Mouse (Mus musculus) forebrain, embryonic 14.5 days (tissue): ENCODE measurements around the gene Mcm7. TPM values are rescaled to one million over a fixed set of nuclear protein-coding genes. Genes with fewer than 3 reads are reported as not detected.
A peak's percentile ranks its signal among the peaks of the same experiment; 100 is the strongest.

ENCODE experiments used
- ATAC-seq: fragments of 200-750 bp; cut with Nextera tagmentation; 2 replicates; pipeline ENCODE4 v1.8.0; 2017; ENCODE audit warnings: mild to moderate bottlenecking, moderate library complexity
- DNase-seq: peaks from one replicate; pipeline ENCODE4 v3.0.0-alpha.2; 2015; ENCODE audit warnings: low spot score
- H3K27ac ChIP-seq: fragments of 300-500 bp; sonication (generic); 2 replicates; pipeline ENCODE4 v1.5.1; 2014; ENCODE audit warnings: low read depth, mild to moderate bottlenecking, control low read depth, low read length, moderate library complexity
- H3K27me3 ChIP-seq: fragments of 300-500 bp; sonication (generic); replicated peaks from 2 replicates; pipeline ENCODE4 v1.6.1; 2014; ENCODE audit warnings: low read length, control low read depth, mixed read lengths; ENCODE audit not compliant: control insufficient read depth, insufficient read depth
- H3K36me3 ChIP-seq: fragments of 300-500 bp; sonication (generic); 2 replicates; pipeline ENCODE4 v1.6.1; 2014; ENCODE audit warnings: low read length, control low read depth; ENCODE audit not compliant: control insufficient read depth, insufficient read depth
- H3K4me1 ChIP-seq: fragments of 300-500 bp; sonication (generic); 2 replicates; pipeline ENCODE4 v1.6.1; 2014; ENCODE audit warnings: antibody characterized with exemption, low read length, control low read depth; ENCODE audit not compliant: control insufficient read depth, insufficient read depth
- H3K4me2 ChIP-seq: fragments of 300-500 bp; sonication (generic); 2 replicates; pipeline ENCODE4 v1.6.1; 2014; ENCODE audit warnings: mild to moderate bottlenecking, control low read depth, low read length
- H3K4me3 ChIP-seq: fragments of 300-500 bp; sonication (generic); 2 replicates; pipeline ENCODE4 v1.5.1; 2014; ENCODE audit warnings: low read depth, low read length, control low read depth
- H3K9ac ChIP-seq: fragments of 300-500 bp; sonication (generic); 2 replicates; pipeline ENCODE4 v1.6.1; 2014; ENCODE audit warnings: mild to moderate bottlenecking, low read length, control low read depth, moderate library complexity
- H3K9me3 ChIP-seq: fragments of 300-500 bp; sonication (generic); replicated peaks from 2 replicates; pipeline ENCODE4 v1.6.1; 2016; ENCODE audit warnings: low read length, control low read depth, mixed read lengths; ENCODE audit not compliant: control insufficient read depth
- WGBS: fragments of 180-500 bp; shearing (Covaris S2); extraction: QIAGEN DNeasy Blood & Tissue Kit; methylation state at CpG from one replicate; pipeline ENCODE4 v1.1.7; 2014; 5-methylcytosine and 5-hydroxymethylcytosine counted together
- polyA plus RNA-seq: library from polyadenylated mRNA; unstranded; fragments of >200 nt; fragmentation: Nextera tagmentation; extraction: Ambion mirVana; gene quantifications from 2 replicates; pipeline ENCODE4 v1.2.1, GENCODE M21; 2014

Gene Mcm7
- polyA plus RNA-seq, 1 experiment from 2014 or later, result 181 TPM

- no peaks in the 10 kb centered on the region for H3K9me3 ChIP-seq
- peak within 1 kb of the TSS; percentile 50 for H3K4me2 ChIP-seq
- peaks cover 7% of the 10 kb centered on the region for H3K4me1 ChIP-seq
- peaks cover 41% of the 10 kb centered on the region for H3K36me3 ChIP-seq
- peak within 1 kb of the TSS; percentile 79 for H3K9ac ChIP-seq
- H3K4me3 ChIP-seq, result peak within 1 kb of the TSS; percentile 72
- DNase-seq (peak; percentile 97), ATAC-seq (peak; percentile 97)
- no peaks in the 10 kb centered on the region for H3K27me3 ChIP-seq
- H3K27ac ChIP-seq, result peak within 1 kb of the TSS; percentile 61
- WGBS, result 1% methylated on average over 42 of the region's 42 CpGs
Measured at GRCm38 (mm10) chr5:138160842-138161665, 11.2 kb downstream of the Mcm7 start, which contains the start of gene Cops6. Cops6 (plus strand) TSS chr5:138161071.

- H3K9me3 ChIP-seq, result no peaks in the 10 kb centered on the region
- peak overlapping the region; percentile 72; the same call in 1 of the 2 replicates for H3K4me3 ChIP-seq
- peaks cover 7% of the 10 kb centered on the region for H3K4me1 ChIP-seq
- H3K9ac ChIP-seq, result peak overlapping the region; percentile 79
- DNase-seq (no peak), ATAC-seq (peak; percentile 13; the same call in 1 of the 2 replicates)
- H3K36me3 ChIP-seq, result peaks cover 34% of the 10 kb centered on the region
- no peaks in the 10 kb centered on the region for H3K27me3 ChIP-seq
- peak overlapping the region; percentile 61; the same call in 1 of the 2 replicates for H3K27ac ChIP-seq
- peak overlapping the region; percentile 50 for H3K4me2 ChIP-seq
- WGBS, result 68% methylated on average over 7 of the region's 7 CpGs
Measured at GRCm38 (mm10) chr5:138160224-138160762, 11.9 kb downstream of the Mcm7 start.

DNA sequence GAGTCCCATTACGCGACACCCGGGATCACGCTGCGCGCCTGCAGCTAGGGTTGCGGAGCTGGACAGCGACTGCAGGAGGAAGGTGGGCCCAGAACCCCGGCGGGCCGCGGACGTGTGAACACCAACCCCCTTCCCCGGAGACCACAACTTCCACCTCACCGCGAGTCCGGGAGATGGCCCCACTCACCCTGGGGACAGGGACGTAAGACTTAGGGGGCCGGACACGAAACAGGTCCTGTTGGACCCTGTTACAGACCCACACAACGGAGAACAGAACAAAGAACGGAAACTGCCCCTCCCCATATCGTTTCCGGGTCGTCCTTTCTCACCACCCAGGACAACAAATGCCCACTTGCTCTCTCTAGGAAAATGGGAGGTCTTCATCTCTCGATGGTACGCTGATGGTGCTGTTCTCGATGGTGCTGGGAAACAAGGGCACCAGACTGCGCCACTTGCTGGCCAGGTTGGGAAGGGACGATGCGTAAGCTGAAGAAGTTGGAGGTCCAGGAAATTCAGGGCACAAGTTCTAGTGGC, 16.7 kb downstream of the Mcm7 start, which contains the start of gene Zfp113:
Gene Zfp113, minus strand, starts transcription at position 302 of the 534 bp plus-strand sequence.
- Histone ChIP-seq H3K9me3 (no peaks in the 10 kb centered on the region), H3K4me1 (peaks cover 3% of the 10 kb centered on the region; the same call in 1 of the 2 replicates), H3K4me3 (peak within 1 kb of the TSS; percentile 81), H3K4me2 (peak within 1 kb of the TSS; percentile 87), H3K36me3 (peaks cover 23% of the 10 kb centered on the region), H3K9ac (peak within 1 kb of the TSS; percentile 99), H3K27ac (peak within 1 kb of the TSS; percentile 96), H3K27me3 (no peaks in the 10 kb centered on the region)
- under 1% methylated on average over 31 of the region's 31 CpGs for WGBS
- peak; percentile 99 for ATAC-seq
- peak; percentile 98 for DNase-seq

DNA sequence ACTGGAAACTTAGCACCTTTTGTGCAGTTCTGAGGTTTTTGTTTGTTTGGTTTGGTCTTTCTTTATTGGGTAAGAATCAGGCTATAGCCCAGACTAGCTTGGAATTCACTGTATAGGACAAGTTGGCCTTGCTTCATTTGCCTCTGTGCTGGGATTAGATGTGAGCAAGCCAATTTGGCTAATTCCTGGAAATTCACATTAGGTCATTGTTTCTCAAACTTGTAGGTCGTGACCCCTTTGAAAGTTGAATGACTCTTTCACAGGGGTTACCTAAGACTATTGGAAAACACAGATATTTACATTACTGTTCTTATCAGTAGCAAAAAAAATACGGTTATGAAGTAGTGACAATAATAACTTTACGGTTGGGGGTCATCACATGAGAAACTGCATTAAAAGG, 17.8 kb downstream of the Mcm7 start:
- H3K9ac ChIP-seq, result peak overlapping the region; percentile 99; the same call in 1 of the 2 replicates
- no peak overlapping the region for H3K27ac ChIP-seq
- H3K9me3 ChIP-seq, result no peaks in the 10 kb centered on the region
- ATAC-seq (no peak), DNase-seq (no peak)
- WGBS, result 89% methylated on average over 3 of the region's 3 CpGs
- no peaks in the 10 kb centered on the region for H3K27me3 ChIP-seq
- H3K4me3 ChIP-seq, result peak overlapping the region; percentile 81
- H3K4me1 ChIP-seq, result peaks cover 3% of the 10 kb centered on the region; the same call in 1 of the 2 replicates
- peaks cover 28% of the 10 kb centered on the region for H3K36me3 ChIP-seq
- peak overlapping the region; percentile 87 for H3K4me2 ChIP-seq

GRCm38 (mm10) chr5:138138585-138138984, 33.6 kb downstream of the Mcm7 start:
- H3K4me2 ChIP-seq, result no peak overlapping the region
- H3K36me3 ChIP-seq, result peaks cover 43% of the 10 kb centered on the region
- H3K9me3 ChIP-seq, result no peaks in the 10 kb centered on the region
- H3K4me3 ChIP-seq, result no peak overlapping the region
- ATAC-seq (no peak), DNase-seq (no peak)
- H3K9ac ChIP-seq, result no peak overlapping the region
- H3K27me3 ChIP-seq, result no peaks in the 10 kb centered on the region
- no peaks in the 10 kb centered on the region for H3K4me1 ChIP-seq
- WGBS, result 81% methylated on average over 4 of the region's 4 CpGs
- H3K27ac ChIP-seq, result no peak overlapping the region

- peaks cover 43% of the 10 kb centered on the region for H3K36me3 ChIP-seq
- H3K27ac ChIP-seq, result no peak overlapping the region
- H3K4me3 ChIP-seq, result no peak overlapping the region
- no peaks in the 10 kb centered on the region for H3K27me3 ChIP-seq
- DNase-seq, result peak; percentile 79
- H3K9ac ChIP-seq, result no peak overlapping the region
- H3K4me2 ChIP-seq, result no peak overlapping the region
- H3K9me3 ChIP-seq, result no peaks in the 10 kb centered on the region
- 63% methylated on average over 8 of the region's 8 CpGs for WGBS
- peak; percentile 72 for ATAC-seq
- no peaks in the 10 kb centered on the region for H3K4me1 ChIP-seq
Measured at GRCm38 (mm10) chr5:138137935-138138549, 34.2 kb downstream of the Mcm7 start.

- no peak overlapping the region for H3K27ac ChIP-seq
- 91% methylated on average over 4 of the region's 4 CpGs for WGBS
- H3K4me2 ChIP-seq, result no peak overlapping the region
- no peaks in the 10 kb centered on the region for H3K27me3 ChIP-seq
- peaks cover 45% of the 10 kb centered on the region for H3K36me3 ChIP-seq
- H3K9me3 ChIP-seq, result no peaks in the 10 kb centered on the region
- no peak overlapping the region for H3K4me3 ChIP-seq
- ATAC-seq (no peak), DNase-seq (no peak)
- no peak overlapping the region for H3K9ac ChIP-seq
- H3K4me1 ChIP-seq, result no peaks in the 10 kb centered on the region
Measured at GRCm38 (mm10) chr5:138137257-138137656, 35.0 kb downstream of the Mcm7 start.

GRCm38 (mm10) chr5:138132425-138133064, 39.7 kb downstream of the Mcm7 start:
- no peak for ATAC-seq
- DNase-seq, result no peak
- no peaks in the 10 kb centered on the region for H3K9me3 ChIP-seq
- WGBS, result 95% methylated on average over 5 of the region's 5 CpGs
- H3K36me3 ChIP-seq, result peaks cover 71% of the 10 kb centered on the region
- H3K4me2 ChIP-seq, result no peak overlapping the region
- no peak overlapping the region for H3K9ac ChIP-seq
- H3K27ac ChIP-seq, result no peak overlapping the region
- H3K4me1 ChIP-seq, result no peaks in the 10 kb centered on the region
- H3K4me3 ChIP-seq, result no peak overlapping the region
- no peaks in the 10 kb centered on the region for H3K27me3 ChIP-seq
